Mouse (Mus musculus) CH12.LX (cell line): ENCODE results near the gene Spryd3.

ENCODE experiments used
- CHD1 ChIP-seq: IDR thresholded peaks from 2 replicates; pipeline ENCODE4 v1.6.1; 2012; ENCODE audit warnings: low read depth, low read length, improper control_type of control experiment, inconsistent platforms
- CTCF ChIP-seq, 2 experiments: IDR thresholded peaks in 1 of 2; conservative IDR thresholded peaks in 1 of 2; 2 replicates each; pipeline ENCODE4 v1.5.1; 2011 to 2012; ENCODE audit warnings: low read depth in 2 of 2, low read length in 2 of 2, improper control_type of control experiment in 1 of 2, inconsistent platforms in 1 of 2, mild to moderate bottlenecking in 1 of 2, moderate library complexity in 1 of 2
- EP300 ChIP-seq: IDR thresholded peaks from 2 replicates; pipeline ENCODE4 v1.6.1; 2011; ENCODE audit warnings: low read length, improper control_type of control experiment
- ETS1 ChIP-seq: conservative IDR thresholded peaks from 2 replicates; pipeline ENCODE4 v1.6.1; 2012; ENCODE audit warnings: low read depth, mild to moderate bottlenecking, inconsistent platforms, low read length, improper control_type of control experiment, moderate library complexity
- GABPA ChIP-seq: IDR thresholded peaks from 2 replicates; pipeline ENCODE4 v1.6.1; 2012; ENCODE audit warnings: low read depth, low read length, improper control_type of control experiment, inconsistent platforms; ENCODE audit not compliant: insufficient replicate concordance
- IRF4 ChIP-seq: IDR thresholded peaks from 2 replicates; pipeline ENCODE4 v1.6.1; 2014; ENCODE audit warnings: low read depth, mild to moderate bottlenecking, inconsistent platforms, low read length, improper control_type of control experiment
- MAFK ChIP-seq: IDR thresholded peaks from 2 replicates; pipeline ENCODE4 v1.6.1; 2011; ENCODE audit warnings: low read length, improper control_type of control experiment; ENCODE audit not compliant: insufficient replicate concordance
- POLR2A ChIP-seq: IDR thresholded peaks from 2 replicates; pipeline ENCODE4 v1.6.1; 2011; ENCODE audit warnings: low read depth, mild to moderate bottlenecking, improper control_type of control experiment, low read length
- RCOR1 ChIP-seq: conservative IDR thresholded peaks from 2 replicates; pipeline ENCODE4 v1.6.1; 2012; ENCODE audit warnings: low read depth, mild to moderate bottlenecking, inconsistent platforms, low read length, improper control_type of control experiment
- USF2 ChIP-seq: conservative IDR thresholded peaks from 2 replicates; pipeline ENCODE4 v1.6.1; 2011; ENCODE audit warnings: low read depth, low read length, improper control_type of control experiment
- ZC3H11A ChIP-seq: IDR thresholded peaks from 2 replicates; pipeline ENCODE4 v1.6.1; 2012; ENCODE audit warnings: low read depth, mild to moderate bottlenecking, inconsistent platforms, low read length, improper control_type of control experiment

- no peak; the same call in 1 of the 2 replicates for TF ChIP-seq GABPA
- TF ChIP-seq CTCF (conservative IDR thresholded peaks at IDR 0.05 in 1 of 2, IDR thresholded peaks at IDR 0.05 in 1 of 2; ENCODE audit: low read depth in 2 of 2, low read length in 2 of 2), result no peak
- no peak for TF ChIP-seq CHD1
- peak; percentile 86 for TF ChIP-seq POLR2A
- no peak for TF ChIP-seq EP300
- TF ChIP-seq MAFK, result no peak
- TF ChIP-seq ZC3H11A, result no peak
- no peak for TF ChIP-seq RCOR1
- peak; percentile 93 for TF ChIP-seq USF2
- TF ChIP-seq ETS1, result peak; percentile 44; the same call in 1 of the 2 replicates
- peak; percentile 71 for TF ChIP-seq IRF4
These were observed 62.4 kb downstream of the Spryd3 start, which contains the start of gene Eif4b for GRCm38 (mm10) chr15:102073559-102074069.
